Mouse (Mus musculus): ENCODE measurements around the gene Mxd1. TPM values are rescaled to one million over a fixed set of nuclear protein-coding genes. Genes with fewer than 3 reads are reported as not detected.

Mxd1 gene
- total and polyA plus RNA-seq, 3 experiments, result 3.2 to 3.6 TPM; not detected in 1

DNA sequence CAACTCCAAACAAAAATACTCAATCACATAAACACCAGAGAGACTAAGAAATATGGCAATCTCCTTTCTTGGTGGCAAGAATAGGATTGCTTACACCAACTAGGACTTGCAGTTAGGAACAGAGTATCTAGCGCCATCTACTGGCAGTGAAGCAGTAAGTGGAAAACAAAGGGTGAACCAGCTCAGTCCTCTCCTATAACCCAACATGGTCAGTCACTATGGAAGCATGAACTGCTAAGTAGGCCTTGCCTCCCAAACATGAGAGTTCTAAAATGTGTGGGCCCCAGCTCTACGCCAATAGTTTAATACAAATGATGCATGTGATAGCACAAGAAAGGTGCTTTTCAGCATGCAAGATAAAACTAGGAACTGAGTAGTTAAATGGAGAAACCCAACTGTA lies 1.9 kb upstream of the Mxd1 start (continued):
- TF ChIP-seq POLR2AphosphoS2 (IDR thresholded peaks at IDR 0.05; ENCODE audit: low read length), result no peak

DNA sequence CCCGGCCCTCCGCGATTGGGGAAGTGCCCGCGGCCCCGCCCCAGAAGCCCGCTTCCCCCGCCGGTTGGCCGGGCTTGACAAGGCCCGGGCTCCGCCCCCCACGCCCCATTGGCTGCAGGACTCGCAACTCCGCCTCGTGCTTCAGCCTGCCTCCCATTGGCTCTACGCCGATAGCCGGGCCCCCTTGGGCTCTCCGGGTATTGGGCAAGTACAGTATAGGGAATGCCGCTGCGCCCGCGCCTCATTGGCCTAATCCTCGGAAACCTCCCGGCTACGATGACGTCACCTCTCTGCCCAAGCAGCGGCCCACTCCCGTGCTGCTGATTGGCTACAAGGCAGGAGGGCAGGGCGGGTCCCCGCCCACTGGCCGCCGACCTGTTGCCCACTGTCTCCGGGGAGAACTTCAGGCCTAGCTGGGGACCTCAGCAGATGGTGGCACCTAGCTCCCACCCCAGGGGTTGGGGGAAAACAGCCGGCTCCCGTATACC lies 323 bp upstream of the Mxd1 start:
- Histone ChIP-seq H3K9ac (ENCODE audit: control insufficient read depth, low read depth, low read length, poor library complexity, severe bottlenecking) (peak overlapping the region; percentile 73), H3K4me3 (ENCODE audit: control insufficient read depth in 1 of 2, insufficient read depth in 1 of 2, low read depth in 2 of 2, low read length in 2 of 2) (peak overlapping the region; percentile 63 to 67), H3K79me2 (ENCODE audit: control insufficient read depth, insufficient read depth, low read length, poor library complexity) (peaks cover 3% of the 10 kb centered on the region), H3K27me3 (ENCODE audit: control insufficient read depth in 1 of 2, insufficient read depth in 2 of 2, low read length in 2 of 2) (no peaks in the 10 kb centered on the region), H3K4me1 (ENCODE audit: control insufficient read depth in 1 of 2, insufficient read depth in 2 of 2, low read length in 2 of 2) (peaks cover 12 to 22% of the 10 kb centered on the region in 2 experiments), H3K36me3 (ENCODE audit: control insufficient read depth in 1 of 2, insufficient read depth in 2 of 2, low read length in 2 of 2) (peaks cover 0 to 19% of the 10 kb centered on the region in 2 experiments; a peak in 2 of 4 replicates), H3K9me3 (replicated peaks; ENCODE audit: insufficient read depth, low read length) (no peaks in the 10 kb centered on the region), H3K27ac (ENCODE audit: control insufficient read depth, low read depth, low read length) (no peak overlapping the region)
- DNase-seq (ENCODE audit: low read depth, low spot score), result peak; percentile 100
- peak; percentile 24; the same call in 1 of the 2 replicates for TF ChIP-seq MXI1 (IDR thresholded peaks at IDR 0.05; ENCODE audit: low read depth, low read length)
- no peak for TF ChIP-seq CHD1 (IDR thresholded peaks at IDR 0.05; ENCODE audit: low read depth, low read length)
- TF ChIP-seq POLR2AphosphoS2 (IDR thresholded peaks at IDR 0.05; ENCODE audit: low read length), result peak; percentile 67; the same call in 1 of the 2 replicates
- no peak for TF ChIP-seq ZC3H11A (IDR thresholded peaks at IDR 0.05; ENCODE audit: low read depth, low read length)
- no peak for TF ChIP-seq UBTF (IDR thresholded peaks at IDR 0.05; ENCODE audit: borderline replicate concordance, insufficient read depth, low read depth, low read length)
- no peak for TF ChIP-seq RAD21 (IDR thresholded peaks at IDR 0.05; ENCODE audit: low read depth, low read length)
- no peak for TF ChIP-seq ZMIZ1 (IDR thresholded peaks at IDR 0.05; ENCODE audit: low read depth, low read length)
- no peak for TF ChIP-seq KAT2A (conservative IDR thresholded peaks at IDR 0.05; ENCODE audit: low read depth, low read length)
- TF ChIP-seq TBP (IDR thresholded peaks at IDR 0.05; ENCODE audit: low read depth, low read length), result no peak
- no peak for TF ChIP-seq ZNF384 (IDR thresholded peaks at IDR 0.05; ENCODE audit: low read depth, low read length)
- TF ChIP-seq TCF12 (IDR thresholded peaks at IDR 0.05; ENCODE audit: low read depth, low read length), result 0 out of 2 replicates have a peak, but pooled peaks have one; percentile 32
- no peak for TF ChIP-seq ZKSCAN1 (IDR thresholded peaks at IDR 0.05; ENCODE audit: low read depth, low read length)
- TF ChIP-seq CTCF (IDR thresholded peaks at IDR 0.05 in 2 of 3, conservative IDR thresholded peaks at IDR 0.05 in 1 of 3; ENCODE audit: control insufficient read depth in 1 of 3, insufficient read depth in 1 of 3, low read depth in 2 of 3, low read length in 3 of 3, poor library complexity in 1 of 3, severe bottlenecking in 1 of 3), result no peak
- no peak for TF ChIP-seq MYC (IDR thresholded peaks at IDR 0.05; ENCODE audit: low read depth, low read length)
- TF ChIP-seq SIN3A (IDR thresholded peaks at IDR 0.05; ENCODE audit: low read length), result peak; percentile 71
- no peak for TF ChIP-seq EP300 (IDR thresholded peaks at IDR 0.05; ENCODE audit: low read depth in 1 of 2, low read length in 2 of 2)
- no peak for TF ChIP-seq MYB (IDR thresholded peaks at IDR 0.05; ENCODE audit: low read depth, low read length)
- no peak for TF ChIP-seq TAL1 (IDR thresholded peaks at IDR 0.05; ENCODE audit: low read length)
- no peak for TF ChIP-seq NELFE (IDR thresholded peaks at IDR 0.05; ENCODE audit: low read depth, low read length)
- TF ChIP-seq ELF1 (IDR thresholded peaks at IDR 0.05; ENCODE audit: low read depth, low read length), result peak; percentile 53
- TF ChIP-seq POLR2AphosphoS5 (IDR thresholded peaks at IDR 0.05; ENCODE audit: borderline replicate concordance, low read depth, low read length), result no peak
- no peak for TF ChIP-seq MAFK (IDR thresholded peaks at IDR 0.05; ENCODE audit: borderline replicate concordance, low read depth, low read length)
- no peak for TF ChIP-seq GATA1 (IDR thresholded peaks at IDR 0.05; ENCODE audit: low read depth, low read length)
- no peak for TF ChIP-seq MEF2A (IDR thresholded peaks at IDR 0.05; ENCODE audit: extremely low read depth, insufficient replicate concordance, low read depth, low read length, poor library complexity, severe bottlenecking)
- TF ChIP-seq JUND (IDR thresholded peaks at IDR 0.05; ENCODE audit: low read depth, low read length), result peak; percentile 57; the same call in 1 of the 2 replicates
- TF ChIP-seq SMC3 (IDR thresholded peaks at IDR 0.05; ENCODE audit: low read depth, low read length), result no peak
- TF ChIP-seq RCOR1 (IDR thresholded peaks at IDR 0.05; ENCODE audit: low read depth, low read length), result no peak
- TF ChIP-seq NRF1 (IDR thresholded peaks at IDR 0.05; ENCODE audit: insufficient read depth, low read depth, low read length, poor library complexity, severe bottlenecking), result peak; percentile 40; the same call in 1 of the 2 replicates
- peak in 1 of 2 experiments; percentile 38; a peak in 1 of 4 replicates for TF ChIP-seq POLR2A (IDR thresholded peaks at IDR 0.05; ENCODE audit: control insufficient read depth in 1 of 2, insufficient read depth in 1 of 2, low read depth in 1 of 2, low read length in 2 of 2, poor library complexity in 1 of 2)
- no peak; the same call in 1 of the 2 replicates for TF ChIP-seq MAX (IDR thresholded peaks at IDR 0.05; ENCODE audit: low read length)
- peak; percentile 72 for TF ChIP-seq CHD2 (IDR thresholded peaks at IDR 0.05; ENCODE audit: low read length)
- no peak for TF ChIP-seq USF2 (IDR thresholded peaks at IDR 0.05; ENCODE audit: borderline replicate concordance in 1 of 2, insufficient read depth in 1 of 2, low read depth in 1 of 2, low read length in 2 of 2)
- 0 out of 2 replicates have a peak, but pooled peaks have one; percentile 28 for TF ChIP-seq MAZ (IDR thresholded peaks at IDR 0.05; ENCODE audit: low read depth, low read length)
- peak; percentile 51; the same call in 1 of the 2 replicates for TF ChIP-seq HCFC1 (IDR thresholded peaks at IDR 0.05; ENCODE audit: low read depth, low read length)
- TF ChIP-seq BHLHE40 (IDR thresholded peaks at IDR 0.05; ENCODE audit: borderline replicate concordance, low read depth, low read length), result no peak
